Mouse (Mus musculus): Measurements from ENCODE around the gene Spock2. TPM values are rescaled to one million over a fixed set of nuclear protein-coding genes. Genes with fewer than 3 reads are reported as not detected.
A peak's percentile ranks its signal among the peaks of the same experiment; 100 is the strongest.

Gene Spock2
- polyA plus RNA-seq, 1 experiment: 6.8 TPM

DNA sequence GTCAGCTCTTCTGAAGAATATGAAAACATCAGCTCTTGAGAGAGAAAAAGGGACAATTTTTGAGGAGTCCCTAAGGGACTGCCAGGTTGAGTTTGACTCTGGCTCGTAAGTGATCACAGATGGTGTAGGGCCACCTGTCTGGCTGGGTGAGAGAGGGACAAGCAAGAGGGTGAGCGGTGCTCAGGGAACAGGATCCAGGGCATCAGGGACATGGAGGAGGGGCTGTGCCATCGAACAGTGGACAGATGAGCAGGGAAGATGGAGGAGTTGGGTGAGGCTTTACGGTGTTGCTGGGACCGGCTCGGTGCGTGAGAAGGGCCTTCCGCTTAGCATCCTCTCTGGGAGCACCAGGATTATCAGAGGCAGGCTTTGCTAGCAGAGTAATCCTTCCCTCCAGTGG is 3.3 kb downstream of the Spock2 start:
- H3K4me2 ChIP-seq (ENCODE audit: low read depth): no peak overlapping the region
- no peaks in the 10 kb centered on the region for H3K27me3 ChIP-seq (ENCODE audit: control insufficient read depth, insufficient read depth, insufficient read length)
- no peaks in the 10 kb centered on the region for H3K36me3 ChIP-seq (ENCODE audit: control insufficient read depth, insufficient read depth)
- H3ac ChIP-seq (ENCODE audit: control insufficient read depth, insufficient read length): no peak overlapping the region
- H3K4me3 ChIP-seq: no peak overlapping the region
- no peaks in the 10 kb centered on the region for H3K79me2 ChIP-seq (ENCODE audit: control insufficient read depth, insufficient read depth)
- TF ChIP-seq POLR2AphosphoS2 (IDR thresholded peaks at IDR 0.05; ENCODE audit: insufficient read length, low read depth) (no peak), SRF (IDR thresholded peaks at IDR 0.05; ENCODE audit: control insufficient read depth, insufficient read length, low read depth) (no peak), E2F4 (IDR thresholded peaks at IDR 0.05; ENCODE audit: insufficient read depth) (no peak), POLR2A (IDR thresholded peaks at IDR 0.05; ENCODE audit: insufficient read length, low read depth) (no peak), TCF3 (IDR thresholded peaks at IDR 0.05; ENCODE audit: insufficient read length, low read depth) (no peak), USF1 (IDR thresholded peaks at IDR 0.05; ENCODE audit: low read depth) (no peak), REST (IDR thresholded peaks at IDR 0.05; ENCODE audit: insufficient read depth, insufficient read length) (no peak), MYOG (IDR thresholded peaks at IDR 0.05; ENCODE audit: control insufficient read depth in 1 of 3, insufficient read depth in 1 of 3, insufficient read length in 2 of 3, low read depth in 2 of 3) (no peak), MYOD1 (IDR thresholded peaks at IDR 0.05; ENCODE audit: control insufficient read depth in 1 of 3, insufficient read length in 2 of 3, low read depth in 2 of 3) (no peak), MAX (IDR thresholded peaks at IDR 0.05; ENCODE audit: low read depth) (no peak), CEBPB (IDR thresholded peaks at IDR 0.05; ENCODE audit: insufficient read depth, poor library complexity, severe bottlenecking) (no peak), TCF12 (IDR thresholded peaks at IDR 0.05; ENCODE audit: insufficient read depth, poor library complexity, severe bottlenecking) (no peak)

DNA sequence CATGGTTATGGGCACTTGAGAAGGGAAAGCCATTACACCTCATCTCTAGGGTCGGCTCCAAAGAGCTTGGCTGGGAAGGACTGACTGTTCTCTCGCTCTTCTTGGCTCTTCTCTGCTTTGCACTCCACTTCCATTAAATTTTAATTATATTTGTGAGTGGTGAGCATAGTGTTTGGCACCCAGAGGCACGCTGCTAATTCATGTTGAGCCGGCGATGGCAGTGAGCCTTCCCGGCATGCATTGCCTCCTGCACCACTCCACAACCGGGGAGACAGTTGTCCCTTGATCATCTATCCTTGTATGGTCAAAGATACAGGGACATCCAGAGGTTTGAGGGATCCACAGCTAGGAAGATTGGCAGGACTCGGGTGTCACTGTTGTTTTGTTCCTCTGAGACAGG is 4.0 kb downstream of the Spock2 start:
- Histone ChIP-seq H3K4me3 (no peak overlapping the region), H3K4me2 (ENCODE audit: low read depth) (no peak overlapping the region), H3K79me2 (ENCODE audit: control insufficient read depth, insufficient read depth) (no peaks in the 10 kb centered on the region), H3K27me3 (ENCODE audit: control insufficient read depth, insufficient read depth, insufficient read length) (no peaks in the 10 kb centered on the region), H3ac (ENCODE audit: control insufficient read depth, insufficient read length) (no peak overlapping the region), H3K36me3 (ENCODE audit: control insufficient read depth, insufficient read depth) (no peaks in the 10 kb centered on the region)
- TF ChIP-seq POLR2A (IDR thresholded peaks at IDR 0.05; ENCODE audit: insufficient read length, low read depth) (no peak), MYOG (IDR thresholded peaks at IDR 0.05; ENCODE audit: control insufficient read depth in 1 of 3, insufficient read depth in 1 of 3, insufficient read length in 2 of 3, low read depth in 2 of 3) (no peak), MAX (IDR thresholded peaks at IDR 0.05; ENCODE audit: low read depth) (no peak), TCF3 (IDR thresholded peaks at IDR 0.05; ENCODE audit: insufficient read length, low read depth) (no peak), TCF12 (IDR thresholded peaks at IDR 0.05; ENCODE audit: insufficient read depth, poor library complexity, severe bottlenecking) (no peak), SRF (IDR thresholded peaks at IDR 0.05; ENCODE audit: control insufficient read depth, insufficient read length, low read depth) (no peak), MYOD1 (IDR thresholded peaks at IDR 0.05; ENCODE audit: control insufficient read depth in 1 of 3, insufficient read length in 2 of 3, low read depth in 2 of 3) (no peak), E2F4 (IDR thresholded peaks at IDR 0.05; ENCODE audit: insufficient read depth) (no peak), POLR2AphosphoS2 (IDR thresholded peaks at IDR 0.05; ENCODE audit: insufficient read length, low read depth) (no peak), REST (IDR thresholded peaks at IDR 0.05; ENCODE audit: insufficient read depth, insufficient read length) (no peak), CEBPB (IDR thresholded peaks at IDR 0.05; ENCODE audit: insufficient read depth, poor library complexity, severe bottlenecking) (no peak), USF1 (IDR thresholded peaks at IDR 0.05; ENCODE audit: low read depth) (no peak)

DNA sequence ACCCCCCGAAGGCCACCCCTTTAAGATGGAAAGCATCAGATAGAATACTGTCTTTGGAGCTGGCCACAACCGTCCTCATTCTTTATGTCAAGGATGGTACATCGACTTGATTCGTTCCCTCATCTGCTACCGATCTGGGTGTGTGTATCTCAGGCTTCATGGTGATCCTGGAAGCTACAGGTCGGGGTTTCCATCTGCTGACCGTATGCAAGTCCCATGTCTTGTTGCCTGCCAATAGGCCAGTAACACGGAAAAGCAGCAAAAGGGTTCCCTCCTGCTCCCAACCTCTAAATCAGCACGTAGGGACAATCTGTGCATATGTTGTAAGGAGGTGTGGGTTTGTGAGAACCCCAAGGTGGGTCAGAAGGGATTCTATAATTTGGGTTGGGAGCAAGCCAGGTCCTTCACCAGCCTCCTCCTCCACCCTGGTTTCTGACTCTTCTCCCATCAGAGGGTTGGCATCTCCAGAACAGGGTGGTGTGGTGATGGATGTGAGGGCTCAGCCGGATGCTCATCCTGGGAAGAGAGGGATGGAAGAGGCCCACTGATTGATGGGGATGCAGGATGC is 5.0 kb downstream of the Spock2 start:
- Histone ChIP-seq H3K4me2 (ENCODE audit: low read depth) (no peak overlapping the region), H3K79me2 (ENCODE audit: control insufficient read depth, insufficient read depth) (no peaks in the 10 kb centered on the region), H3K36me3 (ENCODE audit: control insufficient read depth, insufficient read depth) (no peaks in the 10 kb centered on the region), H3K27me3 (ENCODE audit: control insufficient read depth, insufficient read depth, insufficient read length) (no peaks in the 10 kb centered on the region), H3K4me3 (no peak overlapping the region), H3ac (ENCODE audit: control insufficient read depth, insufficient read length) (no peak overlapping the region)
- TF ChIP-seq MYOD1 (IDR thresholded peaks at IDR 0.05; ENCODE audit: control insufficient read depth in 1 of 3, insufficient read length in 2 of 3, low read depth in 2 of 3) (no peak), CEBPB (IDR thresholded peaks at IDR 0.05; ENCODE audit: insufficient read depth, poor library complexity, severe bottlenecking) (no peak), USF1 (IDR thresholded peaks at IDR 0.05; ENCODE audit: low read depth) (no peak), POLR2A (IDR thresholded peaks at IDR 0.05; ENCODE audit: insufficient read length, low read depth) (no peak), REST (IDR thresholded peaks at IDR 0.05; ENCODE audit: insufficient read depth, insufficient read length) (no peak), TCF3 (IDR thresholded peaks at IDR 0.05; ENCODE audit: insufficient read length, low read depth) (no peak), POLR2AphosphoS2 (IDR thresholded peaks at IDR 0.05; ENCODE audit: insufficient read length, low read depth) (no peak), E2F4 (IDR thresholded peaks at IDR 0.05; ENCODE audit: insufficient read depth) (no peak), TCF12 (IDR thresholded peaks at IDR 0.05; ENCODE audit: insufficient read depth, poor library complexity, severe bottlenecking) (no peak), SRF (IDR thresholded peaks at IDR 0.05; ENCODE audit: control insufficient read depth, insufficient read length, low read depth) (no peak), MYOG (IDR thresholded peaks at IDR 0.05; ENCODE audit: control insufficient read depth in 1 of 3, insufficient read depth in 1 of 3, insufficient read length in 2 of 3, low read depth in 2 of 3) (no peak), MAX (IDR thresholded peaks at IDR 0.05; ENCODE audit: low read depth) (no peak)

GRCm38 (mm10) chr10:60113965-60114690 is 8.1 kb downstream of the Spock2 start:
- TF ChIP-seq E2F4 (IDR thresholded peaks at IDR 0.05; ENCODE audit: insufficient read depth): no peak
- no peak for TF ChIP-seq MAX (IDR thresholded peaks at IDR 0.05; ENCODE audit: low read depth)
- no peak for TF ChIP-seq CEBPB (IDR thresholded peaks at IDR 0.05; ENCODE audit: insufficient read depth, poor library complexity, severe bottlenecking)
- no peak for TF ChIP-seq MYOD1 (IDR thresholded peaks at IDR 0.05; ENCODE audit: control insufficient read depth in 1 of 3, insufficient read length in 2 of 3, low read depth in 2 of 3)
- TF ChIP-seq REST (IDR thresholded peaks at IDR 0.05; ENCODE audit: insufficient read depth, insufficient read length): no peak
- H3K4me2 ChIP-seq (ENCODE audit: low read depth): peak overlapping the region; percentile 40
- no peak overlapping the region for H3K4me3 ChIP-seq
- no peaks in the 10 kb centered on the region for H3K79me2 ChIP-seq (ENCODE audit: control insufficient read depth, insufficient read depth)
- H3K27me3 ChIP-seq (ENCODE audit: control insufficient read depth, insufficient read depth, insufficient read length): no peaks in the 10 kb centered on the region
- H3K36me3 ChIP-seq (ENCODE audit: control insufficient read depth, insufficient read depth): no peaks in the 10 kb centered on the region
- H3ac ChIP-seq (ENCODE audit: control insufficient read depth, insufficient read length): no peak overlapping the region
